Mouse (Mus musculus): ENCODE results near the gene Aqp9.

GRCm38 (mm10) chr9:71215248-71216035 lies 47.0 kb upstream of the Aqp9 start, which contains the start of gene Aldh1a2:
- TF ChIP-seq MAFK (IDR thresholded peaks at IDR 0.05; ENCODE audit: insufficient replicate concordance, low read length) (no peak), HCFC1 (IDR thresholded peaks at IDR 0.05; ENCODE audit: low read depth, low read length) (no peak), CTCF (conservative IDR thresholded peaks at IDR 0.05 in 1 of 2, IDR thresholded peaks at IDR 0.05 in 1 of 2; ENCODE audit: low read depth in 2 of 2, low read length in 2 of 2) (no peak), RAD21 (IDR thresholded peaks at IDR 0.05; ENCODE audit: low read depth, low read length) (no peak), EP300 (IDR thresholded peaks at IDR 0.05; ENCODE audit: low read length) (no peak), POLR2A (IDR thresholded peaks at IDR 0.05; ENCODE audit: low read depth, low read length) (no peak), RCOR1 (conservative IDR thresholded peaks at IDR 0.05; ENCODE audit: low read depth, low read length) (no peak), NELFE (IDR thresholded peaks at IDR 0.05; ENCODE audit: low read depth, low read length) (no peak), POLR2AphosphoS2 (IDR thresholded peaks at IDR 0.05; ENCODE audit: low read depth, low read length) (no peak), BHLHE40 (IDR thresholded peaks at IDR 0.05; ENCODE audit: low read depth, low read length) (no peak), MAX (IDR thresholded peaks at IDR 0.05; ENCODE audit: low read length) (no peak), GABPA (IDR thresholded peaks at IDR 0.05; ENCODE audit: insufficient replicate concordance, low read depth, low read length) (no peak), USF1 (IDR thresholded peaks at IDR 0.05; ENCODE audit: low read depth, low read length) (no peak)

Measured in CH12.LX (cell line).